Mouse (Mus musculus) hindbrain, embryonic 11.5 days (tissue): ENCODE measurements around the gene Syt2. TPM values are rescaled to one million over a fixed set of nuclear protein-coding genes. Genes with fewer than 3 reads are reported as not detected.
A peak's percentile ranks its signal among the peaks of the same experiment; 100 is the strongest.

Experiments used
- ATAC-seq: fragments of 200-750 bp; cut with Nextera tagmentation; 2 replicates; pipeline ENCODE4 v1.8.0; 2017; ENCODE audit warnings: mild to moderate bottlenecking, moderate TSS enrichment, moderate library complexity; ENCODE audit not compliant: low FRiP score
- DNase-seq: peaks from one replicate; pipeline ENCODE4 v3.0.0-alpha.2; 2015; ENCODE audit warnings: low spot score
- H3K27ac ChIP-seq: fragments of 300-500 bp; sonication (generic); 2 replicates; pipeline ENCODE4 v1.5.1; 2014; ENCODE audit warnings: mild to moderate bottlenecking, low read depth, low read length
- H3K27me3 ChIP-seq: fragments of 300-500 bp; sonication (generic); 2 replicates; pipeline ENCODE4 v1.6.1; 2014; ENCODE audit warnings: mild to moderate bottlenecking, low read length, moderate library complexity, mixed read lengths; ENCODE audit not compliant: control insufficient read depth, insufficient read depth
- H3K36me3 ChIP-seq: fragments of 300-500 bp; sonication (generic); 2 replicates; pipeline ENCODE4 v1.6.1; 2014; ENCODE audit warnings: mild to moderate bottlenecking, low read length, moderate library complexity, mixed read lengths; ENCODE audit not compliant: control insufficient read depth, insufficient read depth
- H3K4me1 ChIP-seq: fragments of 300-500 bp; sonication (generic); replicated peaks from 2 replicates; pipeline ENCODE4 v1.6.1; 2014; ENCODE audit warnings: low read length, mixed read lengths; ENCODE audit not compliant: control insufficient read depth, insufficient read depth
- H3K4me2 ChIP-seq: fragments of 300-500 bp; sonication (generic); replicated peaks from 2 replicates; pipeline ENCODE4 v1.6.1; 2014; ENCODE audit warnings: mild to moderate bottlenecking, low read depth, low read length
- H3K4me3 ChIP-seq: fragments of 300-500 bp; sonication (generic); 2 replicates; pipeline ENCODE4 v1.5.1; 2014; ENCODE audit warnings: low read depth, low read length
- H3K9ac ChIP-seq: fragments of 300-500 bp; sonication (generic); 2 replicates; pipeline ENCODE4 v1.6.1; 2014; ENCODE audit warnings: low read depth, low read length
- H3K9me3 ChIP-seq: fragments of 300-500 bp; sonication (generic); 2 replicates; pipeline ENCODE4 v1.6.1; 2016; ENCODE audit warnings: low read length; ENCODE audit not compliant: control insufficient read depth
- WGBS: fragments of 180-500 bp; shearing (Covaris S2); extraction: QIAGEN DNeasy Blood & Tissue Kit; methylation state at CpG from one replicate; pipeline ENCODE4 v1.1.7; 2014; 5-methylcytosine and 5-hydroxymethylcytosine counted together
- polyA plus RNA-seq: library from polyadenylated mRNA; unstranded; fragments of >200 nt; fragmentation: Nextera tagmentation; extraction: Ambion mirVana; gene quantifications from 2 replicates; pipeline ENCODE4 v1.2.1, GENCODE M21; 2014

Gene Syt2
- polyA plus RNA-seq, 1 experiment from 2014 or later: 4.1 TPM

DNA sequence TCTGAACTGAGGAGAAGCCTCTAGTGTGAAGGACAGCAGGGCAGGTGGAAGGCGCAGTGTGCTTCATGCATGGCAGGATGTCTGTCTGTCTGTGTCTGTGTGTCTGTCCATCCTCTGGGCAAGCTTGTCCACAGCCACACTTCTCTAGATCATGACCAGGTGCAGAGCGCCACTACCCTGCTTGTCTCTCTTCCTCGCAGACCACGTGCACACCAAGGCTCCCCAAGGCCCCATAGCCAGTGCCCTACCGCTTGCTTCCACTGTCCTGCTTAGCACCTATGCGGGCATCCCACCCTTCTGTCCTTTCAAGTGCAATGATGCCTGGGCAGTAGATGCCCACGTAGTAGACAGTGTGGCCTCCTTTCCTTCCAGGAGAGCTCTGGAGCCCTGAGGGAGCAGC, 80.0 kb downstream of the Syt2 start:
- no peaks in the 10 kb centered on the region; the same call in 1 of the 2 replicates for H3K4me1 ChIP-seq
- H3K27me3 ChIP-seq: no peaks in the 10 kb centered on the region
- H3K9ac ChIP-seq: no peak overlapping the region
- H3K9me3 ChIP-seq: no peaks in the 10 kb centered on the region
- 90% methylated on average over 7 of the region's 7 CpGs for WGBS
- H3K36me3 ChIP-seq: no peaks in the 10 kb centered on the region
- ATAC-seq: no peak
- DNase-seq: no peak
- no peak overlapping the region for H3K4me2 ChIP-seq
- no peak overlapping the region for H3K27ac ChIP-seq
- no peak overlapping the region for H3K4me3 ChIP-seq

DNA sequence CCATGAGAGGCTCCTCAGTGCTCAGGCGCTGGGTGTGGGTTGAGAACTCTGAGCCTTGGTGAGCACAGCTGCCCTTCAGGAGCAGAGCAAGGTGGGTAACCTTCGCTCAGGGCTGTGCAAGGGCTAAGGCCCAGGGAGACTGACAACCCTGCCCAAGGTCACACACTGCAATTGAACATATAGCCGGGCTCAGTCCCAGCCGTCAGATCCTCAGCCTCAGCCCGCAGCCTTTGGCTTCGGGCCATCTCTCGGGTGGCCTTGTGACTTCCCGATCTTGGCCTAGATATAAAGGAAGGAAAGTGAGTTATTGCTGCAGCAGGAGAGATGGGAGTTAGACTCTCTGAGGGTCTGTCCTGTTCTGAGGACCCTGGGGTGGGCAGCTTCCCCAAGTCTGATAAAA, 80.8 kb downstream of the Syt2 start:
- Histone ChIP-seq H3K36me3 (no peaks in the 10 kb centered on the region), H3K4me1 (no peaks in the 10 kb centered on the region; the same call in 1 of the 2 replicates), H3K27me3 (no peaks in the 10 kb centered on the region), H3K4me2 (no peak overlapping the region), H3K9ac (no peak overlapping the region), H3K27ac (no peak overlapping the region), H3K9me3 (no peaks in the 10 kb centered on the region), H3K4me3 (no peak overlapping the region)
- 85% methylated on average over 8 of the region's 8 CpGs for WGBS
- no peak for ATAC-seq
- no peak for DNase-seq

- Histone ChIP-seq H3K9ac (no peak overlapping the region), H3K4me3 (no peak overlapping the region), H3K27ac (no peak overlapping the region), H3K36me3 (no peaks in the 10 kb centered on the region), H3K9me3 (no peaks in the 10 kb centered on the region), H3K4me2 (no peak overlapping the region), H3K27me3 (no peaks in the 10 kb centered on the region), H3K4me1 (no peaks in the 10 kb centered on the region)
- no peak for ATAC-seq
- 92% methylated on average over 5 of the region's 5 CpGs for WGBS
- no peak for DNase-seq
Measured at GRCm38 (mm10) chr1:134733659-134734058, 87.2 kb downstream of the Syt2 start.

DNA sequence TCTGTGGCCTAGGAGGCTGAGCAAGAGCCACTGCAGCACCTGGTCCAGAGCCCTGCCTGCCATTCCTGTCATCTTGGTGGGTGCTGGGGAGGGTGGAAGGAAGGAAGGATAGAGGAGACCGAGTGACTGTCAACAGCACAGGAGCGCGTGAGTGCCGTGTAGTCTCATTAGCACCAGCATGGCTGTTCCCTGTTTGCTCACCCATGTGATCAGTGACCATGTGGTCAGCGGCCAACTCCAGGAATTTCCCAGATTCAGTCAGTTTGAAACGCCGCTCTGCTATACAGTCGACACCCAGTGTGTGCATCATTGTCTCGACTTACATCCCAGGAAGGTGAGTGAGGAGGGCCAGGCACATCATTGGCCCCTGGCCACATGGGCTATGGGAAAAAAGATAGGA, 91.0 kb downstream of the Syt2 start:
- Histone ChIP-seq H3K27me3 (no peaks in the 10 kb centered on the region), H3K4me1 (no peaks in the 10 kb centered on the region), H3K9me3 (no peaks in the 10 kb centered on the region), H3K9ac (no peak overlapping the region), H3K4me2 (no peak overlapping the region), H3K27ac (no peak overlapping the region), H3K36me3 (peaks cover 3% of the 10 kb centered on the region; the same call in 1 of the 2 replicates), H3K4me3 (no peak overlapping the region)
- DNase-seq (no peak), ATAC-seq (no peak)
- WGBS: 72% methylated on average over 9 of the region's 9 CpGs

GRCm38 (mm10) chr1:134741433-134741832, 95.0 kb downstream of the Syt2 start:
- Histone ChIP-seq H3K4me1 (no peaks in the 10 kb centered on the region), H3K9ac (no peak overlapping the region), H3K27ac (no peak overlapping the region), H3K4me3 (no peak overlapping the region), H3K36me3 (peaks cover 3% of the 10 kb centered on the region; the same call in 1 of the 2 replicates), H3K4me2 (no peak overlapping the region), H3K27me3 (no peaks in the 10 kb centered on the region), H3K9me3 (no peaks in the 10 kb centered on the region)
- peak; percentile 44 for DNase-seq
- no peak for ATAC-seq
- 69% methylated on average over 6 of the region's 6 CpGs for WGBS

DNA sequence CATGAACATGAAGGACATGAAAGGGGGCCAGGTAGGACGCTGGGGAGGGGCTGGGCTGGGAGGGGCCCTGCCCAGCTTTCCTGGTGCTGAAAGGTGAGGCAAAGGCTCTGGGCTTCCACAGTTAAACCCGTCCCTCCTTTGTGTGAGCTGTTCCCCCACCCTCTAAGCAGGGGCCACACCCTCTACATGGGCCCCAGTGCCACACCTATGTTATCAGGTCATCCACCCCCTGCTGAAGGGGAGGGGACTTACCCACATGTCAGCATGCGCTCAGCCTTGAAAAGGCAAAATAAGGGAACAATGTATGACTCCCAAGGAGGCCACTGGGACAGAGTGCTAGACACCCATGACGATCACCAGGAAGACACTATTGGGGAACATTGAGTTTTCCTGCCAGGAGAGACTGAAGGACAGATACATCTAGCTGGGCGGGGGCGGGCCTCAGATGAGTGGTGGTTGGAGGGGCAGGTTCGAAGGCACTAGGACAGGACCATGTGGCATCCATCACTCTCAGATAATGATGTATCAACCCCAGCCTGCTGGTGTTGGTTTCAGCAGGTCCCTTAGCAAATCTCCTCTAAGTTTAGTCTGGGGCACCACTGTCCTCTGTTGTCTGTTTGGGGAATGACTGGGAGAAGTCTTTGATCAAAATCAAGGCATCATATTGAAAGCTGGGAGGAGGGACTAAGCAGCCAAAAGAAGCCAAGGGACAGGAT, 95.6 kb downstream of the Syt2 start:
- ATAC-seq (no peak), DNase-seq (no peak)
- Histone ChIP-seq H3K4me2 (no peak overlapping the region), H3K27ac (no peak overlapping the region), H3K9ac (no peak overlapping the region), H3K36me3 (peaks cover 3% of the 10 kb centered on the region; the same call in 1 of the 2 replicates), H3K27me3 (no peaks in the 10 kb centered on the region), H3K4me3 (no peak overlapping the region), H3K9me3 (no peaks in the 10 kb centered on the region), H3K4me1 (no peaks in the 10 kb centered on the region)
- 89% methylated on average over 7 of the region's 7 CpGs for WGBS

DNA sequence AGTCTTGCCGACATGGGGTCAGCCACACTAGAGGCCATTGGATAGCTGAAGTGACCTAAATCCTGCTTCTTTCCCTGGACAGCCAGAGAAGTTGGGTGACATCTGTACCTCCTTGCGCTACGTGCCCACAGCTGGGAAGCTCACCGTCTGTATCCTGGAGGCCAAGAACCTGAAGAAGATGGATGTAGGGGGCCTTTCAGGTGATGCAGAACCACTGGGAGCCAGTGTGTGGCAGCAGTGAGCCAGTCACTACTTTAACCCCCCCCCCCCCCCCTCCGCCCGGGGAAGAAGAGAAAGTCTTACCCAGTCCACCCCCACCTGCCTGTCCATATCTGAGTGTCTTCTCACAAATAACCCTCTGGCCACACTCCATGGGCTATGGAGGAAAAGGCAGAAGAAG, 99.2 kb downstream of the Syt2 start:
- no peak for ATAC-seq
- H3K4me2 ChIP-seq: no peak overlapping the region
- no peak overlapping the region for H3K9ac ChIP-seq
- no peak overlapping the region for H3K27ac ChIP-seq
- H3K36me3 ChIP-seq: peaks cover 3% of the 10 kb centered on the region; the same call in 1 of the 2 replicates
- H3K9me3 ChIP-seq: no peaks in the 10 kb centered on the region
- no peaks in the 10 kb centered on the region for H3K4me1 ChIP-seq
- no peak overlapping the region for H3K4me3 ChIP-seq
- DNase-seq: peak; percentile 48
- WGBS: 67% methylated on average over 6 of the region's 6 CpGs
- H3K27me3 ChIP-seq: no peaks in the 10 kb centered on the region

DNA sequence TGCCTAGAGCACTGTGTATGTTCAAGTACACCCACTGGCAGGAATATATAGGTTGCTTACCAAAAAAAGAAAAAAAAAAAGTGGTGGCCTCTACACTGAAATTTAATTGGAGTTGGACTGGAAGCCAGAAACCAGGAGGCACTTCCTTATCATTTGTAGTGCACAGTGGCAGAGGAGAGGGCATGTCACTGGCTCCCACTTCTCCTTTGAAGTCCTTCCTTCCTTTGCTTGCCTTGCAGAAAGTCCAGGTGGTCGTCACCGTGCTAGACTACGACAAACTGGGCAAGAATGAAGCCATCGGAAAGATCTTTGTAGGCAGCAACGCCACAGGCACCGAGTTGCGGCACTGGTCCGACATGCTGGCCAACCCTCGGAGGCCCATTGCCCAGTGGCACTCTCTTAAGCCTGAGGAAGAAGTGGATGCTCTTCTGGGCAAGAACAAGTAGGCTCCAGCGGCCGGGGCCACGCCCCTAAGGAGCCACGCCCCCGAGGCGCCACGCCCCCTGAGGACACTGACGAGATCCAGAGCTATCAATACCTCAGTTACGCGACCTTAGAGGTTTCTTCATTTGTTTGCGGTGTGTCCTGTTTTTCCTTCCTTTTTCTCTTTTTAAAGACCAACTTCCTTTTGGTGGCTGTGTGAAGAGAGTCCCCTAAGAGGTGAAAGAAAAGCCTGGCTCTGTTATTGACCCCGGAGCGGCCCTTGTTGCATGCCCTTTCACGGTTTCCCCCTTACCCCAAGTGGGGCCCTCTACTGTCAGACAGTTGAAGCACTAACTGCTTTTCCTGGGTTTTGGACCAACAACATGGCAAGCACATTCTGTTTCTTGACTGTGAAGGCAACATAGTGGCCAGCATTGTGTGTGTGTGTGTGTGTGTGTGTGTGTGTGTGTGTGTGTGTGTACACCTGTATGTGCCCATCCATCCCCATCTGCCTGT, 101.0 kb downstream of the Syt2 start:
- Histone ChIP-seq H3K36me3 (no peaks in the 10 kb centered on the region), H3K4me3 (no peak overlapping the region), H3K9ac (no peak overlapping the region), H3K27me3 (no peaks in the 10 kb centered on the region), H3K4me2 (no peak overlapping the region), H3K27ac (no peak overlapping the region), H3K4me1 (no peaks in the 10 kb centered on the region; the same call in 1 of the 2 replicates), H3K9me3 (no peaks in the 10 kb centered on the region)
- no peak for ATAC-seq
- 20% methylated on average over 23 of the region's 23 CpGs for WGBS
- peak; percentile 56 for DNase-seq
